Mouse (Mus musculus): ENCODE results near the gene Fars2. TPM values are rescaled to one million over a fixed set of nuclear protein-coding genes. Genes with fewer than 3 reads are reported as not detected.
"Not testable (repeated sequence)": the region's sequence is repeated elsewhere in the genome, so short reads cannot be mapped to it uniquely, and the experiment has no call there.

Fars2 gene
- total RNA-seq, 2 experiments from 2014 or later, result 45.2 to 51.2 TPM

GRCm38 (mm10) chr13:36429500-36430189 lies 312.4 kb downstream of the Fars2 start:
- no peak for ATAC-seq (replicated peaks; ENCODE audit: low FRiP score, poor library complexity, severe bottlenecking)

GRCm38 (mm10) chr13:36430420-36431114 lies 313.4 kb downstream of the Fars2 start:
- no peak; the same call in 1 of the 2 replicates for ATAC-seq (replicated peaks; ENCODE audit: low FRiP score, poor library complexity, severe bottlenecking)

- no peak for ATAC-seq (replicated peaks; ENCODE audit: low FRiP score, poor library complexity, severe bottlenecking)
Observed at GRCm38 (mm10) chr13:36431974-36432518, 314.8 kb downstream of the Fars2 start.

- ATAC-seq (replicated peaks; ENCODE audit: low FRiP score, poor library complexity, severe bottlenecking), result no peak
Observed at GRCm38 (mm10) chr13:36444748-36445423, 327.7 kb downstream of the Fars2 start.

- ATAC-seq (replicated peaks; ENCODE audit: low FRiP score, poor library complexity, severe bottlenecking), result no peak
Observed at GRCm38 (mm10) chr13:36447947-36448346, 330.7 kb downstream of the Fars2 start.

GRCm38 (mm10) chr13:36448565-36448964 lies 331.4 kb downstream of the Fars2 start:
- no peak for ATAC-seq (replicated peaks; ENCODE audit: low FRiP score, poor library complexity, severe bottlenecking)

- ATAC-seq (replicated peaks; ENCODE audit: low FRiP score, poor library complexity, severe bottlenecking), result no peak
Observed at GRCm38 (mm10) chr13:36451437-36451836, 334.2 kb downstream of the Fars2 start.

- ATAC-seq (replicated peaks; ENCODE audit: low FRiP score, poor library complexity, severe bottlenecking), result no peak
Observed at GRCm38 (mm10) chr13:36460473-36460872, 343.3 kb downstream of the Fars2 start.

GRCm38 (mm10) chr13:36463669-36464068 lies 346.5 kb downstream of the Fars2 start:
- no peak for ATAC-seq (replicated peaks; ENCODE audit: low FRiP score, poor library complexity, severe bottlenecking)

GRCm38 (mm10) chr13:36466076-36466475 lies 348.9 kb downstream of the Fars2 start:
- ATAC-seq (replicated peaks; ENCODE audit: low FRiP score, poor library complexity, severe bottlenecking), result not testable (repeated sequence)

GRCm38 (mm10) chr13:36466515-36466921 lies 349.3 kb downstream of the Fars2 start:
- ATAC-seq (replicated peaks; ENCODE audit: low FRiP score, poor library complexity, severe bottlenecking), result no peak

- ATAC-seq (replicated peaks; ENCODE audit: low FRiP score, poor library complexity, severe bottlenecking), result no peak
Observed at GRCm38 (mm10) chr13:36467849-36468248, 350.6 kb downstream of the Fars2 start.

GRCm38 (mm10) chr13:36468963-36469362 lies 351.8 kb downstream of the Fars2 start:
- no peak for ATAC-seq (replicated peaks; ENCODE audit: low FRiP score, poor library complexity, severe bottlenecking)

- ATAC-seq (replicated peaks; ENCODE audit: low FRiP score, poor library complexity, severe bottlenecking), result no peak
Observed at GRCm38 (mm10) chr13:36469412-36470125, 352.4 kb downstream of the Fars2 start.

GRCm38 (mm10) chr13:36477648-36478047 lies 360.4 kb downstream of the Fars2 start:
- ATAC-seq (replicated peaks; ENCODE audit: low FRiP score, poor library complexity, severe bottlenecking), result no peak

GRCm38 (mm10) chr13:36478243-36478642 lies 361.0 kb downstream of the Fars2 start:
- no peak for ATAC-seq (replicated peaks; ENCODE audit: low FRiP score, poor library complexity, severe bottlenecking)

- no peak for ATAC-seq (replicated peaks; ENCODE audit: low FRiP score, poor library complexity, severe bottlenecking)
Observed at GRCm38 (mm10) chr13:36480101-36480500, 362.9 kb downstream of the Fars2 start.

GRCm38 (mm10) chr13:36484391-36484790 lies 367.2 kb downstream of the Fars2 start:
- ATAC-seq (replicated peaks; ENCODE audit: low FRiP score, poor library complexity, severe bottlenecking), result no peak

- ATAC-seq (replicated peaks; ENCODE audit: low FRiP score, poor library complexity, severe bottlenecking), result no peak
Observed at GRCm38 (mm10) chr13:36486756-36487155, 369.5 kb downstream of the Fars2 start.

GRCm38 (mm10) chr13:36489365-36489764 lies 372.2 kb downstream of the Fars2 start:
- no peak for ATAC-seq (replicated peaks; ENCODE audit: low FRiP score, poor library complexity, severe bottlenecking)
